Mouse (Mus musculus): ENCODE data around the gene Tle6. TPM values are rescaled to one million over a fixed set of nuclear protein-coding genes. Genes with fewer than 3 reads are reported as not detected.

Tle6 gene
- polyA plus RNA-seq, 1 experiment from 2014 or later: 9.9 TPM

DNA sequence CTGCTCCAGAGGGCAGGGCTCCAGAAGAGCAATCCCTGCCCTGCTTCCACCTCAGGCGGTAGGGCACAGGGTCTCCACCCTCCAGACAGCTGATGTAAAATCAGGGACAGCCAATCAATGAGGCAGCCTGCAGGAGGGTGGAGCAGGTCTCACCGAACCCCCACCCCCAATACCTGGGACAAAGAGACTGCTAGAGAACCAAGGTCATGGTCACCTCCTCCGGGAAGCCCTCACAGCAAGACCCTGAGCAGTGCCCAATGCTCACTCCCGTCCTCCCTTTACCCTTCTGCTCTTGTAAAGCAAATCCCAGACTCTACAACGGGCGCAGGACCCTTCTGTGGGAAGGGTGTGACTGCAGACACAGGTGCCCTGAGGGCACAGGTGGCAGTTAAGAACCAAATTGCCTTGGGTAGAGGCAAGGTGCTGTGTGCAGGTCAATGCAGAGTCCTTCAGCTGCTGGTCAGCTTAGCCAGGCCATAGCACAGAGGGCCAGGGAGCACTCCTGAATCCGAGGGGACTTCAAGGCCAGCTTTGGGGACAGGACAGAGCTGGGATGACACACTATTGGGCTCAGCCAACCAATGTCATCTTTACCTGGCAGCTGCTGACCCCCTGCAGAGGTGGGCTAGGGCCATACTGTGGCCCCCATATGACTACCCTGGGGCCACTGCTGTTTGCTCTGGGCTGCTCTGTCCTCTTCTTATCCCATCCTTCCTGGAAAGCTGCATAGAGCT, 58.0 kb downstream of the Tle6 start:
- no peaks in the 10 kb centered on the region for H3K27me3 ChIP-seq
- H3K9ac ChIP-seq: peak overlapping the region; percentile 99
- ATAC-seq (ENCODE audit: insufficient number of reproducible peaks, low FRiP score, low TSS enrichment, low read depth): no peak
- peaks cover 39% of the 10 kb centered on the region for H3K4me1 ChIP-seq
- 66% methylated on average over 7 of the region's 7 CpGs for WGBS
- H3K9me3 ChIP-seq: no peaks in the 10 kb centered on the region
- H3K36me3 ChIP-seq: peaks cover 18% of the 10 kb centered on the region
- H3K27ac ChIP-seq: no peak overlapping the region
- peak overlapping the region; percentile 98 for H3K4me3 ChIP-seq
- peak overlapping the region; percentile 89 for H3K4me2 ChIP-seq

DNA sequence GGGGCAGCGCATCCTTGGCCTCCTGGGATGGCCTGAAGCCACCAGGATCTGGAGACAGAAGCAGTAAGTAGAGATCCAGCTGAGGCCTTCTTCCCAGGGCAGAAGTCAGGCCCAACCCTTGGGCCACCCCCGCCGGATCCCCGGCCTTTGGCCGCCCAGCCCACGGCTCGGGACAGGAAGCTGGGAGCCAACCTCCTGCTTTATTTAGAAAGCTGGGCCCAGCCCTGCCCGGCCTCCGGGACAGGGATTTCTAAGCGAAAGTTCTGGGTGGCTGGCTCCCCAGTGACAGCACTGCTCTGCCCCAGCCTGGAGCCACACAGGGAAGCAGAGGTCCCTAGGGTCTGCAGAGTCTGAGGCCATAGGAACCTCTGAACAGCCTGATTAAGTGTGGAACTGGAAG, 59.1 kb downstream of the Tle6 start:
- H3K36me3 ChIP-seq: peaks cover 22% of the 10 kb centered on the region
- 83% methylated on average over 10 of the region's 10 CpGs for WGBS

DNA sequence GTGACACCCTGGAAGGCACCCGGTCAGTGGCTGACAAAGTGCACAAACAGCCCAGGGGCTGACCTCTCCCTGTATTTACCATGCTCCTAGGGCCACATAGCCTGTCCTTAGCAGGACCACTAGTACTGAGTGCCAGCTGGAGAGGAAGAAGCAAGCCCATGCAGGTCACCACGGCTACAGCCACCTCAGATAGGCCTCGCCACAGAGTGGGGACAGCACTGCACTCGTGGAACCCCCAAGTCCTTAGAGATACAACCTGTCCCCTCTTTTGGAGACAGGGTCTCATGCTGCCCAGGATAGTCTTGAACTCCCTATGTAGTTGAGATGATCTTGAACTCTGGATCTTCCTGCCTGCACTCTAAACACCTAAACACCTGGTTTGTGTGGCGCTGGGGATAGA, 59.5 kb downstream of the Tle6 start:
- Histone ChIP-seq H3K27ac (no peak overlapping the region), H3K9me3 (no peaks in the 10 kb centered on the region), H3K9ac (no peak overlapping the region), H3K27me3 (no peaks in the 10 kb centered on the region), H3K4me3 (no peak overlapping the region), H3K4me1 (peaks cover 39% of the 10 kb centered on the region), H3K4me2 (no peak overlapping the region), H3K36me3 (peaks cover 24% of the 10 kb centered on the region)
- ATAC-seq (ENCODE audit: insufficient number of reproducible peaks, low FRiP score, low TSS enrichment, low read depth): no peak
- WGBS: 86% methylated on average over 5 of the region's 5 CpGs

More for the DNA sequence above, 59.1 kb downstream of the Tle6 start:
- Histone ChIP-seq H3K4me3 (no peak overlapping the region), H3K27ac (no peak overlapping the region), H3K27me3 (no peaks in the 10 kb centered on the region), H3K9me3 (no peaks in the 10 kb centered on the region), H3K9ac (no peak overlapping the region), H3K4me1 (peaks cover 39% of the 10 kb centered on the region), H3K4me2 (no peak overlapping the region)
- no peak for ATAC-seq (ENCODE audit: insufficient number of reproducible peaks, low FRiP score, low TSS enrichment, low read depth)

Other genes with a start within 250 kb of the Tle6 start
- gene Mfsd12, start 243.6 kb downstream of the Tle6 start, polyA plus RNA-seq (2015; fragmentation: Nextera tagmentation; extraction: Ambion mirVana): 13.3 and 13.4 TPM in 2 replicates
- 0.60 and 1.6 TPM in 2 replicates for gene 4930404N11Rik, start 235.3 kb downstream of the Tle6 start, polyA plus RNA-seq (2015; fragmentation: Nextera tagmentation; extraction: Ambion mirVana)
- gene Fzr1, start 222.6 kb downstream of the Tle6 start, polyA plus RNA-seq (2015; fragmentation: Nextera tagmentation; extraction: Ambion mirVana): 82.2 and 90.9 TPM in 2 replicates
- gene Dohh, start 216.6 kb downstream of the Tle6 start, polyA plus RNA-seq (2015; fragmentation: Nextera tagmentation; extraction: Ambion mirVana): 79.8 and 88.7 TPM in 2 replicates
- gene Gm48551, start 216.6 kb downstream of the Tle6 start, polyA plus RNA-seq (2015; fragmentation: Nextera tagmentation; extraction: Ambion mirVana): 2.1 and 3.1 TPM in 2 replicates
- gene Gm48552, start 212.1 kb downstream of the Tle6 start, polyA plus RNA-seq (2015; fragmentation: Nextera tagmentation; extraction: Ambion mirVana): 0.51 and 1.7 TPM in 2 replicates
- 2.9 and 3.6 TPM in 2 replicates for gene Smim24, start 208.0 kb downstream of the Tle6 start, polyA plus RNA-seq (2015; fragmentation: Nextera tagmentation; extraction: Ambion mirVana)
- 138 and 146 TPM in 2 replicates for gene Nfic, start 145.4 kb downstream of the Tle6 start, polyA plus RNA-seq (2015; fragmentation: Nextera tagmentation; extraction: Ambion mirVana)
- 1.1 and 1.3 TPM in 2 replicates for gene Celf5, start 118.4 kb downstream of the Tle6 start, polyA plus RNA-seq (2015; fragmentation: Nextera tagmentation; extraction: Ambion mirVana)
- 94.0 and 95.1 TPM in 2 replicates for gene Ncln, start 104.7 kb downstream of the Tle6 start, polyA plus RNA-seq (2015; fragmentation: Nextera tagmentation; extraction: Ambion mirVana)
- gene S1pr4, start 100.9 kb downstream of the Tle6 start, polyA plus RNA-seq (2015; fragmentation: Nextera tagmentation; extraction: Ambion mirVana): 0.67 and 0.72 TPM in 2 replicates
- 7.3 and 7.9 TPM in 2 replicates for gene Gna15, start 76.8 kb downstream of the Tle6 start, polyA plus RNA-seq (2015; fragmentation: Nextera tagmentation; extraction: Ambion mirVana)
- 80.4 and 81.7 TPM in 2 replicates for gene Gna11, start 55.9 kb downstream of the Tle6 start, polyA plus RNA-seq (2015; fragmentation: Nextera tagmentation; extraction: Ambion mirVana)
- 517 and 519 TPM in 2 replicates for gene Aes, start 41.6 kb downstream of the Tle6 start, polyA plus RNA-seq (2015; fragmentation: Nextera tagmentation; extraction: Ambion mirVana)
- gene Tle2, start 26.5 kb downstream of the Tle6 start, polyA plus RNA-seq (2015; fragmentation: Nextera tagmentation; extraction: Ambion mirVana): 39.7 and 41.7 TPM in 2 replicates
- 0.81 and 1.0 TPM in 2 replicates for gene BC025920, start 5.2 kb upstream of the Tle6 start, polyA plus RNA-seq (2015; fragmentation: Nextera tagmentation; extraction: Ambion mirVana)
- gene Sirt6, start 26.7 kb upstream of the Tle6 start, polyA plus RNA-seq (2015; fragmentation: Nextera tagmentation; extraction: Ambion mirVana): 41.7 and 42.3 TPM in 2 replicates
- 8.8 and 11.9 TPM in 2 replicates for gene Ankrd24, start 27.5 kb upstream of the Tle6 start, polyA plus RNA-seq (2015; fragmentation: Nextera tagmentation; extraction: Ambion mirVana)
- gene Gm10778, start 48.0 kb upstream of the Tle6 start, polyA plus RNA-seq (2015; fragmentation: Nextera tagmentation; extraction: Ambion mirVana): 4.2 and 4.6 TPM in 2 replicates
- gene Zfp433, start 103.8 kb upstream of the Tle6 start, polyA plus RNA-seq (2015; fragmentation: Nextera tagmentation; extraction: Ambion mirVana): 12.4 and 15.8 TPM in 2 replicates
- gene Gm3055, start 170.1 kb upstream of the Tle6 start, polyA plus RNA-seq (2015; fragmentation: Nextera tagmentation; extraction: Ambion mirVana): 7.4 and 7.5 TPM in 2 replicates
- gene Gm4767, start 211.1 kb upstream of the Tle6 start, polyA plus RNA-seq (2015; fragmentation: Nextera tagmentation; extraction: Ambion mirVana): 2.8 and 4.0 TPM in 2 replicates